Mouse (Mus musculus) yolk sac, embryonic 10.5 days (tissue): Measurements from ENCODE around the gene Mroh7.

Experiments
- DNase-seq: peaks from one replicate; pipeline ENCODE4 v3.0.0-alpha.2; 2017; ENCODE audit warnings: low spot score

The Mroh7 gene

GRCm38 (mm10) chr4:106693841-106694430 lies 36.8 kb downstream of the Mroh7 start:
- DNase-seq = no peak

GRCm38 (mm10) chr4:106688636-106689296 lies 42.0 kb downstream of the Mroh7 start:
- peak; percentile 32 for DNase-seq

DNA sequence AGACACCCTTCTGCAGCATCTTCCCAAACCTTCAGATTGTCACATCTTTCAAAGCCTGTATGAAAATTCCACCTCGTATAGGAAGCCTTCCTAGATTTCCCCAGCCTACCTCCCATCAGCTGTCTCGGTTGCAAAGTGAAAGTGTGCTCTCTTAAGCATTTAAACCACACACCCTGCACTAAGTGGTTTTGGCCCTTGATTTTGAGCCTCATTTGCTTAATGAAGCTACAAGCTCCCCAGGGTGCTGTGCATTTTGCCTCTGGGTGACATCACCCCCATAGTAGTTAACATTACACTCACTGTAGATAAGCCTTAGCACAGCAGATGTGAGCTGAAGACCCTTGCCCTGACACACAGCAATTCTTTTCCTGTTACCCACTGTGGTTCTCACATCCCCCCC lies 49.8 kb downstream of the Mroh7 start:
- DNase-seq = no peak

DNA sequence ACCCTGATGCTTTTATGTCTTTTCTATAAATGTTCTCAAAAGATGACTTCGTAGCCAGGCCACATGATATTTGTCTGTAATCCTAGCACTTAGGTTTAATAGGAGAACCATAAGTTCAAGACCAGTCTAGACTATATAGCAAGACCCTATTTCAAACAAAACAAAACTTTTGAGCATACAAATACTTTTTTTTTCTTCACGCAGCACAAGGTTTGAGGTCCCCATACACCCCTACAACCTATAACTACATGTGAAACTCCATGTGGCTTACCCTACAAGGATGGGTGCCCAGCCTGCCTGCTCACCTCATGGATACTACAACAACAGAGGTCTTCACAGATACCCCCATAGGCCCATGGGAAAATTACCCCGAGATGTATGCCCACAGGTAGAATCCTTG lies 51.6 kb downstream of the Mroh7 start:
- DNase-seq = no peak

GRCm38 (mm10) chr4:106678442-106679118 lies 52.1 kb downstream of the Mroh7 start, which contains the start of gene Ttc4:
Gene Ttc4 (minus strand): TSS chr4:106678944.
- DNase-seq = peak; percentile 92

- DNase-seq = no peak
Observed at GRCm38 (mm10) chr4:106676749-106677148, 54.0 kb downstream of the Mroh7 start.

GRCm38 (mm10) chr4:106666546-106666945 lies 64.2 kb downstream of the Mroh7 start:
- no peak for DNase-seq

GRCm38 (mm10) chr4:106665673-106666072 lies 65.1 kb downstream of the Mroh7 start:
- DNase-seq = no peak

GRCm38 (mm10) chr4:106665269-106665668 lies 65.5 kb downstream of the Mroh7 start:
- peak; percentile 20 for DNase-seq

GRCm38 (mm10) chr4:106664697-106665096 lies 66.0 kb downstream of the Mroh7 start:
- peak; percentile 40 for DNase-seq

DNA sequence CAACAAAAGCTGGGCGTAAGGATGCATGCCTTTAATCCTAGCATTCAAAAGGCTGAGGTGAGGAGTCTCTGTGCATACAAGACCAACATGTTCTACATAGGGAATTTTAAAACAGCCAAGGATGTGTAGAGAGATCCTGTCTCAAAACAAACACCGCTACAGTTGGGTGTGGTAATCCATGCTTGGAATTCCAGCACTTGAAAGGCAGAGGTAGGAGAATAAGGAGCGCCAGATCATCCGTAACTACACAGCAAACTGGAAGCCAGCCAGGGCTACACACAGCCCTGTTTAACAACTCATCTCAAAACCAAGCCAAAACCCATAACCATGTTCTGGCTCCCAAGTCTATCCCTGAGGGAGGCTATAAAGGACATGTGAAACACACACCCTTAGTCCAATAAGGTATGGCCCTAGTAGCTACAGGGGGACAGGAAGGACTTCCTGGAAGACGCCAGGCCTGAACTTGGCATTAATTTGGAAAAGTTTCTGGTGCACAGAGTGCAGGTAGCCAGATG lies 66.7 kb downstream of the Mroh7 start:
- DNase-seq = no peak

DNA sequence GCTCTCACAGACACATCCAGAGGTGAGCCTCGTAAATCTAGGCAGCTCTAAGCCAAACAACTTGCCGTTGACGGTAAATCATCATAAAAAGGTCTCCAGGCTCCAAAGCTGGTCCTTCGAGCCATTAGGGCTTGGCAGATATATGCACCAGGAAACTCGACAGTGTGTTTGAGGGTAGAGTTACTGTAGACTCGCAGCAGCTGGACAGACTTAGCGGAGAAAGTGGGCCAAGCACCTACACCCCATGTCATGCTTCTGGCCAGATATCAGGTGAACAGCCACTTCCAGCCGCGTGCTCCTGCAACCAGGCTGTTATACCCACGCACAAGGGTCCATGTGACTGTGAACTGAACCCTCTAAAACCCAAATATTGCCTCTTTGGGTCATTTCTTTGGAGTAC lies 75.0 kb downstream of the Mroh7 start:
- no peak for DNase-seq

GRCm38 (mm10) chr4:106653051-106653450 lies 77.7 kb downstream of the Mroh7 start:
- DNase-seq = no peak

DNA sequence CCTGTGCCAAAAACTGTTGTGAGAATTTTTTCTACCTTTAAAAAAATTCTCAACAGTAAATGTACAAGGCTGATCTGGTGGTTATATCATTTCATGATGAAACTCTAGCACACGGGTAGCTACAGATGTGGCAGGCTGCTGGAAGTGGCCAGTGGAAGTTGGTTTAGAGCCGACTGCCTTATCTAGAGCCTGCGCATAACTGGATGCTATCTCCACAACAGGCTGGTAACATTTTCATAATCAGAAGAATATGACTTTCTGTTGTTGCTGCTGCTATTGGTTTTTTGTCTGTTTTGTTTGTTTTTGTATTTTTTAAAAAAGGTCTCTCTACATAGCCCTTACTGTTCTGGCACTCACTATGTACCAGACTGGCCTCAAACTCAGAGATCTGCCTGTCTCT lies 78.2 kb downstream of the Mroh7 start:
- DNase-seq = no peak

GRCm38 (mm10) chr4:106650833-106651527 lies 79.7 kb downstream of the Mroh7 start, which contains the start of gene Pars2:
Gene Pars2 (plus strand): TSS chr4:106651069.
- peak; percentile 98 for DNase-seq

DNA sequence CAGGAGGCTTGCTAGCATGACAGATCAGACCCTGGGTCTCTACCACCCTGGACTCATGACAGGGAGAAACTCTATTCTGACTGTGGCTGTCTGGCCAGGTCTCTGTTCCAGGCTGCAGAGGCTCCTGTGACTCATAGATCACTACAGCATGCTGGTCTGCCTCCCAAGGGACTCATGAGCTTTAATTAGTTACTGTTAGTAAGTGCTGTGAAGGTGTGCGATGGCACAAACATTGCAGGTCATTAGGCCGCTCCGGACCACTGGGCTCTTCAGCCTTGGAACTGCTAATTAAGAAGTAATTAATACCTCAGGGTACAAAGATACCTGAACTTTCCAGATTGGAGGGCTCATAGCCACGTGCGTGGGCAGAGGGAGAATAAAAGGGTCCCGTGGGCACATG lies 83.6 kb downstream of the Mroh7 start:
- no peak for DNase-seq

DNA sequence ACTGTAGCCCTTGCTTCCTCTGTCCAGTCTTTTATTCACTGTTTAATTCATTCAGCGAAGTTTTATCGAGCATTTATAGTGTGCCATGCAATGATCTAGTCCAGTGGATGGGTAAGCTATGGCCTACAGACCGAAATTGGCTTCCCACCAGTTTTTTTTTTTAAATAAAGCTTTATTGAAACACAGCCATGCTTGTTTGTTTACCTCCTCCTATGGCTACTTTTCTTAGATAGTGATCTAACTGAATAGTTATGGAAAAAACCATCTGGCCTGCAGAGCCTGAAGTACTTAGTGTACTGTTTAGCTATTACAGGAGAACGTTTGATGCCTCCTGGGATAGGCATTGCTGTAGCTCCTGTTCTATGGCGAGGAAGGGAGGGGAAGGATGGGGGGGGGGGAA lies 84.9 kb downstream of the Mroh7 start:
- DNase-seq = no peak

- no peak for DNase-seq
Observed at GRCm38 (mm10) chr4:106644218-106644610, 86.5 kb downstream of the Mroh7 start.

DNA sequence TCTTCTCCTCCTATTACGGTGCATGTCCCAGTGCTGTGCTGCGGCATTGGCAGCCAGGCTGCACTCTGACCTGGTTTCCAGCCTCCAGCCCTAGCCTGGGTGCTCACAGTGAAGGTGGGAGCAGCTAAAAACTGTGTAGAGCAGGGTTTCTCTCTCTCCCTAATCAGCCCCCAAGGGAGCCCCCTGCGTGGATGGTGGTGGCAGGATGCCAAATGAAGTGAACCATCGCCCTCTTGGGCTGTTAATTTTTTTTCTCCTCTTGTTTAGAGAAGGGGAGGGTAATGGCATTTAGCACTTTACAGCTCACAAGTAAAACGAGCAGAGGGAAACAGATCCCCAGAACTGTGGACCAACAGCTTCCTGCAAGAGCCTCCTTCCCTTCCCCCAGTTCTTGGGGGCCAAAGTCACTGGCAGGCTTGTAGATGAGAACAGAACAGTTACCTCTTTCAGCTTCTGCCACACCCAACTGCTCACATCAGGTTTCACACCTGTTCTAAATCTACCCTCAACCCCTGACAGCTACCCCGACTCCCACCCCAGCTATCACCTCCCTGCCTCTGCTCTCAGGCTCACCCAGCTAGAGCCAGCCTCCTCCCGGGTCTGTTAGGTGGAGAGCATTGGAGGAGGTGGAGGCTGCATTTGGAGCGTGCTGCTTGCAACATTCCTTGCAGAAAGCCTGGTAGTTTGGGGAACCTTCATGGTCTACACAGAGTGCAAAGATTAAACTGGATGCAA lies 87.1 kb downstream of the Mroh7 start:
- peak; percentile 30 for DNase-seq

GRCm38 (mm10) chr4:106634086-106634479 lies 96.6 kb downstream of the Mroh7 start:
- no peak for DNase-seq

- DNase-seq = no peak
Observed at GRCm38 (mm10) chr4:106633281-106634085, 97.2 kb downstream of the Mroh7 start.
